Mouse (Mus musculus): ENCODE measurements around the gene Prr18.

DNA sequence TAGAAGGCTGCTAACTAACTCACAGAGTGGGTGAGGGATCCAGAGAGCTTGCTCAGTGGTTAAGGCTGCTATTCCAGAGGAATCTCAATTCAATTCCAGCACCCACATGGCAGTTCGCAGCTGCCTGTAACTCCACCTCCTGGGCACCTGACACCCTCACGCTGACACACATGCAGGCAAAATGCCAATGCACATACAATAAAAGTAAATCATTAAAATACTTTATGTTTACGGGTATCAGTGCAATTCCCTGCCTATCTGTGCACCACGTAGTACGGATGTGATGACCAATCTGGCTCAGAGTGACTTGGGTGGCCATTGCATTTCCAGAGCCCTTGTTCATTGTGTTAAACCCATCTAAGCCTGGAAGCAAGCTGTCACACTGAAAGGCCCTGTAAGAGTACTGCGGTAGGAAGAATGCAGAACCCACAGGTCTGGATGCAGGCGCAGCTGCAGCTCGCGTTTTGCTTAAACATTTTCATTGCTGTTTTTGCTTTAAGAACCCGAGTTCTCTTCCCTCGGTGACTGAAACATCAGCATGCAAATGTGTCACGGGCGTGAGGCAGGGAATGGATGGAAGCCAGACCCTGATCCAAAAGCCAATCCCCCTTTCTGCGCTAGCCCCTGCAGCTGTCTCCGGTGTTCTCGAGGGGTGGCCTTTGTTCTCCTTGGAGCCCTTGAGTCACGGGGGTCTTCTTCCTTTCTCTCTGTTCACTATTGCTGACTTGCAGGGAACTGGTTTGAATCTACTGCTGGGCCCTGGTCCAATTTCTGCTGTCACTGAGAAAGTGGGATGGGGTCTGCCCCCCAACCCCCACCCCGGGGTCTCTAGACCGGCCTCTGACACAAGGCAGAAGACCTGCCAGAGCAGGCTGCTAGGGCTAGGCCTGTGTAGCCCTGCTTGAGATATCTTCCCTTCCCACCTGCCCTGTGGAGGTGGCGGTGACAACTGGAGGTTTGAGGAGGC, 30.5 kb downstream of the Prr18 start:
- no peak for TF ChIP-seq POLR2A (IDR thresholded peaks at IDR 0.05; ENCODE audit: insufficient read depth, low read depth, low read length)
- TF ChIP-seq CTCF (IDR thresholded peaks at IDR 0.05) = no peak
- no peak for TF ChIP-seq EP300 (IDR thresholded peaks at IDR 0.05; ENCODE audit: insufficient read depth, low read depth, low read length)
